Mouse (Mus musculus) monocyte, adult 59 days (primary cell): Measurements from ENCODE around the gene Sult2a4. TPM values are rescaled to one million over a fixed set of nuclear protein-coding genes. Genes with fewer than 3 reads are reported as not detected.

Source experiments
- total RNA-seq, 2 experiments: library from RNA; stranded (reverse); gene quantifications; one replicate each; pipeline ENCODE4 v1.2.4; 2023

The Sult2a4 gene
- not detected for total RNA-seq

DNA sequence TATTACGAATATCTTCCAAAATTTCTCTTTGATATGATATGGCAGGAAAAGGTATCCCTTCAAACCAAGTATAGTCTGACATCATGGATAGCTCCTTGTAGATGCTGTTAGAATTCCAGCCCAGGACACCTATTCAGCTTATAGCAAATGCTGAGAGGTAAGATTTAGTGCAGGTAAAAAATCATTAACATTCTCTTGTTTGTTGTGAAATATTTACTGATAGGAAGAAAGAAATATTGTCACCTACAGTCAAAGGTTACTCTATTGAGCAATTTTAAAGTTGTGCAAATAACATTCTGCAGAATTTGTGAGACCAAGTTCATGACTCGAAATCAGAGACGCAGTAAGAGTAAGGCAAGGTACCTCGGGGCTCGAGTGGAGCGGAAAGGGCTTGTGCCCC, at the start of gene Sult2a4:
Gene Sult2a4, minus strand, starts transcription at position 101 of the 400 bp plus-strand sequence.

Other genes with a start within 250 kb of the Sult2a4 start
- gene Sult2a1, start 152.2 kb downstream of the Sult2a4 start, total RNA-seq: not detected
- gene Sult2a3, start 133.4 kb upstream of the Sult2a4 start, total RNA-seq: not detected